In genomic region chr1:152799897-152800296, GRCm38 (mm10) we compare ENCODE assay signal across 8 mouse cellular contexts. TPM values are rescaled to one million over a fixed set of nuclear protein-coding genes. Genes with fewer than 3 reads are reported as not detected.
DNase-seq lines count a peak whose midpoint lies in the region; ATAC-seq lines count a peak whose summit lies in the region.

Gene Ncf2 (plus strand): TSS chr1:152800194.

- no peak within 1 kb of the TSS for H3K4me3 ChIP-seq in brown adipose tissue, adult 24 weeks (ENCODE audit: insufficient read depth, low read depth, low read length)

- peaks cover 3% of the 10 kb centered on the region; the same call in 1 of the 2 replicates for H3K4me1 ChIP-seq in brown adipose tissue, adult 24 weeks (ENCODE audit: control insufficient read depth, insufficient read depth, insufficient read length, low read length)

- H3K27ac ChIP-seq in brown adipose tissue, adult 24 weeks (replicated peaks; ENCODE audit: low read depth, low read length): peak within 1 kb of the TSS; percentile 8; the same call in 1 of the 2 replicates

- ATAC-seq in frontal cortex, adult (ENCODE audit: low TSS enrichment): peak; percentile 91
- peak; percentile 54 to 63; a peak in 3 of 4 replicates for ATAC-seq in hematopoietic stem cell, adult 5-6 weeks (replicated peaks in 1 of 2; ENCODE audit: insufficient read depth in 1 of 2, low FRiP score in 2 of 2, low TSS enrichment in 1 of 2, low read depth in 1 of 2, poor library complexity in 2 of 2, severe bottlenecking in 2 of 2)

- DNase-seq in frontal cortex, postnatal 14 days (ENCODE audit: low spot score in 2 of 2): no peak
- peak; percentile 39 for DNase-seq in lung, postnatal 10 days
- no peak for DNase-seq in urinary bladder, postnatal 14 days (ENCODE audit: low spot score)
- DNase-seq in layer of hippocampus, adult 9-11 months: no peak
- DNase-seq in right cerebral cortex, postnatal 36 days (ENCODE audit: low spot score in 2 of 2): no peak

RNA-seq across cellular contexts. Expression of gene Ncf2, which starts in this region (rescaled TPM):
- 2.4 and 3.9 TPM in 2 replicates for polyA plus RNA-seq in brown adipose tissue, adult 24 weeks (2012; ENCODE audit: insufficient read depth, insufficient read length, missing spikeins)
- total RNA-seq in hematopoietic stem cell, adult 5-6 weeks (2017): 104 and 105 TPM in 2 replicates
